Mouse (Mus musculus): ENCODE measurements around the gene Olfr1097. TPM values are rescaled to one million over a fixed set of nuclear protein-coding genes. Genes with fewer than 3 reads are reported as not detected.

Olfr1097 gene
- not detected for total RNA-seq (2023)

GRCm38 (mm10) chr2:86892116-86892515 is at the start of gene Olfr1097:
Gene Olfr1097 (minus strand): TSS chr2:86892216.

GRCm38 (mm10) chr2:86924445-86924844 is 32.4 kb upstream of the Olfr1097 start, which contains the start of gene Olfr1098:
Gene Olfr1098 (minus strand): TSS chr2:86924545.

GRCm38 (mm10) chr2:86874702-86875101 is 17.3 kb downstream of the Olfr1097 start, which contains the start of gene Gm13723:
Gene Gm13723 (minus strand): TSS chr2:86874802.

GRCm38 (mm10) chr2:86851596-86851995 is 40.4 kb downstream of the Olfr1097 start, which contains the start of gene Olfr1095:
Gene Olfr1095 (minus strand): TSS chr2:86851696.

Other genes with a start within 250 kb of the Olfr1097 start
- not detected for gene Olfr1085, start 230.2 kb downstream of the Olfr1097 start, total RNA-seq (2023)
- gene Olfr1086, start 212.1 kb downstream of the Olfr1097 start, total RNA-seq (2023), result not detected
- gene Olfr1087, start 193.8 kb downstream of the Olfr1097 start, total RNA-seq (2023), result not detected
- not detected for gene Olfr1089, start 158.5 kb downstream of the Olfr1097 start, total RNA-seq (2023)
- gene Olfr1090, start 133.2 kb downstream of the Olfr1097 start, total RNA-seq (2023), result not detected
- not detected for gene Olfr1093, start 109.7 kb downstream of the Olfr1097 start, total RNA-seq (2023)
- not detected for gene Olfr141, start 82.2 kb downstream of the Olfr1097 start, total RNA-seq (2023)
- not detected for gene Olfr1094, start 67.6 kb downstream of the Olfr1097 start, total RNA-seq (2023)
- not detected for gene Olfr1095, start 40.5 kb downstream of the Olfr1097 start, total RNA-seq (2023)
- gene Gm13723, start 17.4 kb downstream of the Olfr1097 start, total RNA-seq (2023), result not detected
- not detected for gene Olfr1098, start 32.3 kb upstream of the Olfr1097 start, total RNA-seq (2023)
- gene Olfr1099, start 68.5 kb upstream of the Olfr1097 start, total RNA-seq (2023), result not detected
- not detected for gene Olfr1100, start 87.7 kb upstream of the Olfr1097 start, total RNA-seq (2023)
- not detected for gene Olfr1101, start 99.0 kb upstream of the Olfr1097 start, total RNA-seq (2023)
- not detected for gene Olfr1102, start 106.2 kb upstream of the Olfr1097 start, total RNA-seq (2023)
- not detected for gene Olfr1104, start 134.9 kb upstream of the Olfr1097 start, total RNA-seq (2023)
- gene Olfr1105, start 144.3 kb upstream of the Olfr1097 start, total RNA-seq (2023), result not detected
- not detected for gene Olfr1106, start 160.1 kb upstream of the Olfr1097 start, total RNA-seq (2023)
- gene Olfr1107, start 183.6 kb upstream of the Olfr1097 start, total RNA-seq (2023), result not detected
- not detected for gene Olfr1109, start 203.8 kb upstream of the Olfr1097 start, total RNA-seq (2023)
- not detected for gene Olfr259, start 222.4 kb upstream of the Olfr1097 start, total RNA-seq (2023)
- gene Olfr1110, start 248.1 kb upstream of the Olfr1097 start, total RNA-seq (2023), result not detected